ENCODE assay signal across 20 mouse cellular contexts in the genomic region with DNA sequence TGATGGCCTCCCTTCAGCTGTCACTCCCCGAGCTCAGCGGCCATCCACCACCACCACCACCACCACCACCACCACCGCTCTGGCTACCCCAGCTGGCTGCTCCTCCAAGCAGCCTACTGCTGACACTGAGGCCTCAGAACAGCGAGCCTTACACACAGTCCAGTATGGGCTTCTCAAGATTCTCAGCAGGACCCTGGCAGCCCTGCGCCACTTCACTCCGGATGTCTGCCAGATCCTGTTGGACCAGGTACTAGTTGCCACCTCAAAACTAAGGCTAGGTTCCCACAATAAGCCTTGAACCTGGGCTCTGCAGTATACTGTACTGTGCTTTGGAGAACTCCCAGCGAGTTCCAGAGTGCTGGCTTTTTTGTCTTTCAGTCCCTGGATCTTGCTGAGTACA. TPM values are rescaled to one million over a fixed set of nuclear protein-coding genes. Genes with fewer than 3 reads are reported as not detected.
DNase-seq lines count a peak whose midpoint lies in the region; ATAC-seq and TF ChIP-seq lines count a peak whose summit lies in the region.
"Had no signal": no experiment of that assay in that cellular context is flagged by ENCODE, and none has a peak within 500 bp of the region (broad histone marks: within the 10 kb centered on the region; RNA-seq: fewer than 3 reads in every experiment).

No protein-coding gene starts in this region.

- no peaks in the 10 kb centered on the region for H3K9me3 ChIP-seq in heart, embryonic 15.5 days (replicated peaks)
- H3K9me3 ChIP-seq: embryonic facial prominence, embryonic 10.5 days; forebrain, embryonic 10.5 days; hindbrain, embryonic 13.5 days; intestine, embryonic 15.5 days had no signal

- H3K9ac ChIP-seq in heart, embryonic 15.5 days, result no peak overlapping the region
- H3K9ac ChIP-seq: hindbrain, embryonic 13.5 days; intestine, embryonic 15.5 days had no signal

- no peak overlapping the region for H3K4me2 ChIP-seq in heart, embryonic 15.5 days
- H3K4me2 ChIP-seq: hindbrain, embryonic 13.5 days; intestine, embryonic 15.5 days had no signal

- peaks cover 72% of the 10 kb centered on the region for H3K36me3 ChIP-seq in heart, embryonic 15.5 days

- no peak overlapping the region for H3K4me3 ChIP-seq in heart, embryonic 15.5 days
- no peak overlapping the region for H3K4me3 ChIP-seq in cortical plate, adult 2 months (ENCODE audit: insufficient read depth, low read length)
- H3K4me3 ChIP-seq: embryonic facial prominence, embryonic 10.5 days; erythroblast, embryonic 14.5 days; forebrain, embryonic 10.5 days; hindbrain, embryonic 13.5 days; intestine, embryonic 15.5 days had no signal

- H3K4me1 ChIP-seq in heart, embryonic 15.5 days (replicated peaks), result peaks cover 21% of the 10 kb centered on the region
- no peaks in the 10 kb centered on the region for H3K4me1 ChIP-seq in cortical plate, adult 2 months (ENCODE audit: control insufficient read depth, insufficient read depth, low read length)
- H3K4me1 ChIP-seq: embryonic facial prominence, embryonic 10.5 days; hindbrain, embryonic 13.5 days; intestine, embryonic 15.5 days had no signal

- DNase-seq in cerebellum, adult 18-20 months, result peak; percentile 69 to 71
- no peak for DNase-seq in heart, adult 9 months (ENCODE audit: low spot score in 2 of 2)
- peak; percentile 79 for DNase-seq in cerebellum, adult 9-11 months
- DNase-seq in left cerebral cortex, postnatal 36 days (ENCODE audit: low spot score in 2 of 2), result no peak
- no peak for DNase-seq in MN1 (ENCODE audit: low spot score)
- DNase-seq: adrenal gland, postnatal 14 days; gastrocnemius, postnatal 10 days; heart, postnatal 14 days; kidney, adult 18-20 months had no signal

- no peak for TF ChIP-seq CTCF in cortical plate, adult 2 months (IDR thresholded peaks at IDR 0.05; ENCODE audit: extremely low read depth, insufficient read depth, low read length)

- intact Hi-C loops in left cerebral cortex, postnatal 36 days (cut with DNase I), result no loop called here

- WGBS in heart, embryonic 15.5 days, result 94% methylated on average over 7 of the region's 7 CpGs

- H3K27me3 ChIP-seq in heart, embryonic 15.5 days, result no peaks in the 10 kb centered on the region
- H3K27me3 ChIP-seq: hindbrain, embryonic 13.5 days; intestine, embryonic 15.5 days; Patski had no signal

- H3K27ac ChIP-seq in heart, embryonic 15.5 days, result peak overlapping the region; percentile 75; the same call in 1 of the 2 replicates
- no peak overlapping the region for H3K27ac ChIP-seq in cortical plate, adult 2 months (ENCODE audit: insufficient read depth, low read length)
- H3K27ac ChIP-seq: embryonic facial prominence, embryonic 10.5 days; forebrain, embryonic 10.5 days; hindbrain, embryonic 13.5 days; intestine, embryonic 15.5 days had no signal

- TF ChIP-seq POLR2A in cortical plate, adult 2 months (IDR thresholded peaks at IDR 0.05; ENCODE audit: extremely low read depth, insufficient read depth, low read length), result 0 out of 2 replicates have a peak, but pooled peaks have one; percentile 13

- ATAC-seq in cerebellum, adult (ENCODE audit: insufficient number of reproducible peaks, low FRiP score, low TSS enrichment), result no peak
- ATAC-seq in heart, embryonic 15.5 days (replicated peaks; ENCODE audit: insufficient number of reproducible peaks, insufficient read depth, low FRiP score, low read depth), result no peak
- ATAC-seq: activated CD4-positive, CD25-positive, alpha-beta regulatory T cell, adult 4 months; forebrain, embryonic 14.5 days; intestine, embryonic 15.5 days; Patski had no signal

RNA-seq across cellular contexts. Expression of a gene that starts 16.6 kb away (rescaled TPM):
- 105 and 140 TPM in 2 replicates for polyA plus RNA-seq in heart, embryonic 15.5 days (2015; fragmentation: Nextera tagmentation; extraction: Ambion mirVana)
- 520 and 530 TPM in 2 replicates for polyA plus RNA-seq in cortical plate, adult 2 months (2012; rRNA removed)
- total RNA-seq in left cerebral cortex, postnatal 36 days (2021), result 100 to 1,000 TPM; 267 to 316 TPM

RNA-seq across cellular contexts. Expression of a gene that starts 21.5 kb away (rescaled TPM):
- polyA plus RNA-seq in heart, embryonic 15.5 days (2015; fragmentation: Nextera tagmentation; extraction: Ambion mirVana), result 32.6 and 35.5 TPM in 2 replicates
- 85.6 and 97.0 TPM in 2 replicates for polyA plus RNA-seq in cortical plate, adult 2 months (2012; rRNA removed)
- 100 to 1,000 TPM; 106 to 124 TPM for total RNA-seq in left cerebral cortex, postnatal 36 days (2021)

RNA-seq across cellular contexts. Expression of a gene that starts 49.5 kb away (rescaled TPM):
- polyA plus RNA-seq in heart, embryonic 15.5 days (2015; fragmentation: Nextera tagmentation; extraction: Ambion mirVana), result 19.5 and 25.2 TPM in 2 replicates
- polyA plus RNA-seq in cortical plate, adult 2 months (2012; rRNA removed), result 32.0 and 35.5 TPM in 2 replicates
- total RNA-seq in left cerebral cortex, postnatal 36 days (2021), result 10 to 100 TPM; 24.4 to 27.0 TPM

RNA-seq across cellular contexts. Expression of a gene that starts 56.3 kb away (rescaled TPM):
- 15.8 and 23.4 TPM in 2 replicates for polyA plus RNA-seq in heart, embryonic 15.5 days (2015; fragmentation: Nextera tagmentation; extraction: Ambion mirVana)
- polyA plus RNA-seq in cortical plate, adult 2 months (2012; rRNA removed), result 15.7 and 16.5 TPM in 2 replicates
- 10 to 100 TPM; 17.7 to 26.0 TPM for total RNA-seq in left cerebral cortex, postnatal 36 days (2021)

RNA-seq across cellular contexts. Expression of a gene that starts 56.4 kb away (rescaled TPM):
- polyA plus RNA-seq in heart, embryonic 15.5 days (2015; fragmentation: Nextera tagmentation; extraction: Ambion mirVana), result 26.9 and 32.0 TPM in 2 replicates
- polyA plus RNA-seq in cortical plate, adult 2 months (2012; rRNA removed), result 16.7 and 16.9 TPM in 2 replicates
- 10 to 100 TPM; 22.3 to 28.8 TPM for total RNA-seq in left cerebral cortex, postnatal 36 days (2021)

Comparison
In these comparisons a context has a peak if more than half of its experiments do, and no peak if none do; other contexts are left out.
1. DNase-seq: peak in cerebellum, adult 18-20 months (2 of 2) and cerebellum, adult 9-11 months (single experiment); none in heart, adult 9 months (0 of 2), left cerebral cortex, postnatal 36 days (0 of 2) and MN1 (single experiment).